Mouse (Mus musculus) retina, postnatal 1 day (tissue): ENCODE data around the gene Lrp2.
"Not testable (repeated sequence)": the region's sequence is repeated elsewhere in the genome, so short reads cannot be mapped to it uniquely, and the experiment has no call there.

Source experiments
- DNase-seq: peaks from one replicate; pipeline ENCODE4 v3.0.0-alpha.2; 2012

Lrp2 gene

GRCm38 (mm10) chr2:69582068-69582467 lies 3.8 kb downstream of the Lrp2 start:
- DNase-seq, result not testable (repeated sequence)

DNA sequence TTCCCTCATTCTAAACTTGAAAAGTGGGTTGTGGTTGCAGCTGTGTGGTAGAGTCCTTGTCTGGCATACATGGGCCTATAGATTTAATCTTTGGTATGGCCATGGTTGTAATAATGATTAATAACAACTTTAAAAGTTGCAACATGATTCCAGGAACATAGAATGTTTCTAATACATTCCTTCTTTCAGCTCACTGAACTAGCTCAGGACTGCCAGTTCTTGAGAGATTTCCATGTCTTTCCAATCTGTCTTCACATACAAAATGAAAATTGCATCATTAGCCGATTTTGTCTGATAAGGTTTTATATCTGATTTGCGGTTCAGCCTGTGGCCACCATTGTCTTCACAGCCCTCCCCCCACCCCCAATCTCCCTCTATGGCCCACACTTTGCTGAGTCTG lies 5.8 kb downstream of the Lrp2 start:
- DNase-seq, result no peak

DNA sequence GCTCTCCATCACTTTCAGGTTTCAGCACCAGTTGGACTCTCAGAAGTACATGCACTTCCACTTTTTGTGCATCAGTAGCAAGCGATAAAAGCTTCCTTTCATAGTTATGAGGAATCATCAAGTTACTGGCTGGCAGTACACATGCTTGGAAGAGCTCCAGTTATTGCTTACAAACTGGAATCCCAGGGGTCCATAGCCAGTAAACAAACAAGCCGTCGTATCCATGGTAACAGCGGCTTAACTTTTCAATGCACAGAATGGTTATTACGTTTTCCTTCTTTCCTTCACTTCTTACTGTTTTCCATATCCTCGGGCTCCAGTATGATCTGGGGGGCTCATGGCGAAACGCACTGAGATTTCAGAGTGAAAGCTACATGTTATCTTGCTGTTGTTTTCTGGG lies 7.7 kb downstream of the Lrp2 start:
- peak; percentile 58 for DNase-seq

- DNase-seq, result no peak
Observed at GRCm38 (mm10) chr2:69576531-69576930, 9.3 kb downstream of the Lrp2 start.

- DNase-seq, result no peak
Observed at GRCm38 (mm10) chr2:69574934-69575333, 10.9 kb downstream of the Lrp2 start.

DNA sequence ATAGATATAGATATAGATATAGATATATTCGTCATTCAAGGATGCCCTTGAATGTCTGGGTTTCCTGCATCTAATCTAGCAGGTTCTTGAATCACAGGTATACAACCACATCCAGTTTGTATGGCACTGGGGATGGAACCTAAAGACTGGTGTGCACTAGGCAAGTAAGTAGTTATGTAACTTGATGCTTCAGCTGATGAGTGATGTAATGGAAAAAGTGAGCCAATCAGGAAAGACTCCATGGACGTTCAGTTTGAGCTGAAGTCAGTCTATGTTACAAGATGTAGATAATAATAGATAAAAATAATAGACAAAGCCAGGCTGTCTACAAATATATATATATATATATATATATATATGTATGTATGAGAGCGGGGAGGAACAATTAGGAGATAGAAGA lies 11.6 kb downstream of the Lrp2 start:
- no peak for DNase-seq

GRCm38 (mm10) chr2:69573733-69574054 lies 12.2 kb downstream of the Lrp2 start:
- no peak for DNase-seq

DNA sequence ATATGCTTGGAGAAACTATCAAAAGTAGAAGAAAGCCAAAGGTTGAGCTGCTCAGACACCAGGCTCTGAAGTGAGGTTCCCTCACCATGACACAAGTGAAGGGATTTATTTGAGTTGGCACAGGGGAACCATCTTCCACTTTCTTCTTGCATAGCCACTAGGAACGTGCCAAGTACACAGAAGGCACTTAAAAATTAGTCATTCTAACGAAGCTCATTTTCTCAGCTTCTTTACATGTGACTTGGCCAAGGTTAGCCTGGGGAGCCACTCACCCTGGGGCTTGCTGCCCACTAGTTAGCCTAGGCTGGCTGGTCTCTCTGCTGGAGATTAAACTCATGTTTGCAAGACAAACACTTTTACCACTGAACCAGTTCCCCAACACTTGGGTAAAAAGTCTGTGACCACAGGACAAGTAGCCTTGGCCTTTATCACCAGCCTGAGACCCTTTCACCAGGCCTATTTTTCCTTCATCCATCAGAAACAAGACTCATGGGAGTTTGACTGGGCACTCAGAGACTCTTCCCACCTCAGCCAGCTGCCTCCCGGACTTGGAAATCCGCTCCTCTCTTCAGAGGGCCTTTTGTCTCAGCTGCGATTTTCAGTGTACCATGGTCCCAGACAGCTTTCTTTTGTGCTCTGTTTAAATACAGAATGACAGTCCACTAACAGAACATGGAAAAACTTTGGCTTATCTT lies 12.7 kb downstream of the Lrp2 start:
- no peak for DNase-seq

DNA sequence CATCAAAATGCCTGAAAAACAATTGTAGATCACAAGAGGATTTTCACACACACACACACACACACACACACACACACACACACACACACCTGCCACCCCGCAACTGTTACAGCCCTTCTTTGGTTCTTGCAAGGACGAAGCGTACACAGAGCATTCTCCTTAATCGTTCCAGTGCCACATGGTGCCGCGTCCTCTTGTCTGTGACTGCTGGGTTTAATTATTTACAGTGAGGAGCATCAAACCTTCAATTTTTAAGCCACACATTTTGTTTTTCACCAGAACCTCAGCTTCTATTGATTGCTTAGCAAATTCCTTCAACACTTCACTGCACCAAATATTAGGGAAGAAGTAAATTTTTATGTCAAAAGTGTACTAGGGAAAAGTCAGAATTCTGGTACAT lies 15.3 kb downstream of the Lrp2 start:
- no peak for DNase-seq

DNA sequence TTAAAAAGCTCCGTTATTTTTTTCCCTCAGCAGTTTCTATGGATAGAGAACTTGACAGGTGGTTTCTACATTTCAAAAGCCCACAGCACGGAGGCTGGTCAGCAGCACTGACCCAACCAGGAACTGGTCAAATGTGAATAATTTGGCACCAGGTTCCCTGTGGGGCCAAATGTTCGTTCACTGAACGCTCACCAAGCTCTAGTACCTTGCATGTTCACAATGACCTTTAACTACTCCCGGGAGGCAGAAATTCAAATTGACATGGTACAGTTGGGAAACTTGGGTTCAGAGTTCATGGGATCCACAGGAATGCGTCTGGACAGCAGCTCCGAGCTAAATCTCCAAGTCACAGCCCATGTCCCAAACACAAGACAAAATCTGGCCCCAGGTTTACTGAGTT lies 19.6 kb downstream of the Lrp2 start:
- peak; percentile 20 for DNase-seq

DNA sequence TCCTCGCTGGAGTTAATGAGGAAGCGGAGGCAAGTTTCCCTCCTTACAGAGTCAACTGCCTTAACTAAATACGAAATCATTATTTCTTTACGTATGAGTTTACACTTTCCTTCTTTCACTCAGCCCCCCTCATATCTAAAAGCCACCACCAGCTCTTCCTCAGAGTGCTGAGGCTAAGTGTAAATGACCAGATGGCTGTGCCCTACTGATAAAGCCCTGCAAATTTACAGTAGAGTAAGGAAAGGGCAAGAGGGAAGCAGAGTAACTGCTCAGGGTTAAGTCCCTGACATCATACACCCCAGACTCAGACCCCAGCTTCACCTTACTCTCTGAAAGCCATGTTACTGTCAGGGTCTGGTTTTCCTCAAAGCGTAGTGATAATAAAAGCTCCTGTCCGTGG lies 22.4 kb downstream of the Lrp2 start:
- no peak for DNase-seq

- no peak for DNase-seq
Observed at GRCm38 (mm10) chr2:69562761-69563160, 23.1 kb downstream of the Lrp2 start.

DNA sequence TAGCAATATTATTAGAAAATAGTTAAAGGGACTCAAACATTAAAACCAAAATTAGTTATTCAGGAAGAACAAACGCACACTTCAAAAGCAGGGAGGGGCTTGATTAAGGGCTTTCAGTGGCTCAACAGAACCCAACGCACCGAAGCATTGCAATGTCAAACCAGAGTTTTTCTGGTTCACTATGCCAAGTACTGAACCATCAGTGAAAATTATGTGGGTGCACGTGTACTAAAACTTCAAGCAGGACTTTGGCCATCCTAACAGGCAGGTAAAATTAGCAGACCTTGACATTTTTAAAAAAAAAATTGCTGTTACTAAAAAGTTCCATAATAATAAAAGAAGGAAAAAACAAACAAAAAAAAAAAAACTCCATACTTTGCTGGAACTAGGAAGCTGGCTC lies 25.6 kb downstream of the Lrp2 start:
- no peak for DNase-seq

DNA sequence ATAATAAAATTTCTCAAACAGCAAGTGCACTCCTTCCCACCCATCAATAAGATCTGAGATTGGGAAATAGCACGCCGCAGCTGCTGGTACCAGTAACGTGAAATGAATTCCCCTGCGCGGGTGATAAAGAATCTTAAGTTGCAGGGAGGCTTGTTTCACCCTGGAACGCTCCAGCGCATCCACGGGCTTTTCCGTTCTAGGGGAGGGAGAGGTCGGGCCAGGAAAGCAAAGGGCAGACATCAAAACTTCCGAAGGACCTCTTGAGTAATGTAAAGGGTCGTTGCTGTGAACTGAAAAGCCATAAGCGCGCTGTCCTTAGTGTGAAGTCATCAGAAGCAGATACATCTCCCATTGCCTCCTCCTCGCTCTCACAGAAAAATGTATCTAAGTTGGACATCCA lies 26.5 kb downstream of the Lrp2 start:
- DNase-seq, result no peak

GRCm38 (mm10) chr2:69556686-69557085 lies 29.2 kb downstream of the Lrp2 start:
- no peak for DNase-seq

DNA sequence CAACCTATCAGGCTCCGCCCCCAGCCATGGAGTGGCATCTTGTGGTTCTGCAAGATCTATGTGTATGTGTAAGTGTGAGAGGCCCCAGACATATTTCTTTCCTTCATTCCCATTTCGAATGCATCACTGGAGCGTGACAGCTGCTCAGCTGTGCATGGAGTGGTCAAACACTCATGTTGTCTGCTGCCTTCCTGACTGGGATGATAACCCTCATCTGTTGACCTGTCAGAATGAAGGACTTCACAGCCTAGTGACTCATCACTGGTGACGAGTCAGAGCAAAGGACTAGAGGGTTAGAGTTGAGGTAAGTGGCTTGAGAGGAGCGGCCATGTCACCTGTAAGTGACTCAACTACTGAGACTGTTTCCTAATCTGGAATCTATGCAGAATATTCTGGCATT lies 34.2 kb downstream of the Lrp2 start:
- DNase-seq, result no peak

DNA sequence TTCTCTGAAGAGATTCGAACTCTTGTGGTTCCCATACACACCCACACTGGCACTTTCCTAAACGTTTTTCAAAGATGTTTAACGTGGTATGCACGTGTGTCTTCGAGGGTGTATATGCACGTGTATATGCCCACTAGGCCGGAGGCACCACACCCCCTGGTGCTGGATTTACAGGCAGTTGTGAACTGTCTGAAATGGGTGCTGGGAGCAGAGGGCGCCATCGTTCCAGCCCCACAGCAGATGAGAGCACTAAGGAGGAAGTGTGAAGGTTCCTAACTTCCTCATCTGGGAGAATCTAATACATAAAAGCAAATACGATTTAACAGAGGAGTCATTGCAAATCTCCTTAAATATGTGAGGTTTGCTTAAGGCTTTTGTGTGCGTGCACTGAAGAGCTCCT lies 39.0 kb downstream of the Lrp2 start:
- no peak for DNase-seq

GRCm38 (mm10) chr2:69536018-69536417 lies 49.8 kb downstream of the Lrp2 start:
- DNase-seq, result no peak

- DNase-seq, result peak; percentile 74
Observed at GRCm38 (mm10) chr2:69531528-69532055, 54.3 kb downstream of the Lrp2 start.

- DNase-seq, result peak; percentile 14
Observed at GRCm38 (mm10) chr2:69530691-69531527, 55.0 kb downstream of the Lrp2 start.

- peak; percentile 23 for DNase-seq
Observed at GRCm38 (mm10) chr2:69530126-69530525, 55.7 kb downstream of the Lrp2 start.

- DNase-seq, result no peak
Observed at GRCm38 (mm10) chr2:69520273-69520672, 65.6 kb downstream of the Lrp2 start.

DNA sequence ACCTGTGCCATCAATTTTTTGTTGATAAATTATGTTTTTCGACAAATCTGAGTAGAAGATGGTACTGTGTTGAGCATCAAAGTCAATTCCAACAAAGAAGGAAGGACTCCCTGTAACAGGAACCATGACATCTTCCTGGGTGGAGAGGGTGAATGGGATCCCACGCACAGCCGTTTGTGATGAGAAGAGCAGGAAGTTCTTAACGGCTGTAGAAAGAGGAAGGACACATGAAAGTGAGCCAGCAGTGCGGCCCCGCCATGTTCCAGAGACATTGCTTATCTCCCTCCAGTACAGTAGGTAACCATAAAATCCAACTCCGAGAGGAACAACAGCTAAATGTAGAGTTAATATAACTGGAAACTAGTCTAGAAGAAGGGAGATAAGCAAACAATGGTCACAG lies 67.6 kb downstream of the Lrp2 start:
- DNase-seq, result no peak

DNA sequence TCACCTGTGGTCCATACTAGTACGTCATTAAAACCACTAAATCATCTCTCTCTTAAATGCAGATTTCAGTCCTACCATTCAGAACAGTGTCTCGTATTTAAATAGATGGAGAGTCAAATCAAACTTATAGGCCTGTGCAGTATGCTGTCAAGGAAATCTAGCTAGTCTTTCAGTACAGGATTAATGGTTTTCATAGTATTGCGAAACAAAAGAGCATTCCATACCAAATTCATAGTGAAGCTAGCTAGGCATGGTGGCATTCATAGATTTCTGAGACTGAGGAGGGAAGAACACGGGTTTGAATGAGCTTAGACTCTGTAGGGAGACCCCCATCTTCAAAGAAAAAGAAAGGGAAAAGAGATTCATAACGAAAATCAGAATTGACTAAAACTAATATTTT lies 74.1 kb downstream of the Lrp2 start:
- no peak for DNase-seq
